Mouse (Mus musculus) heart, embryonic 11.5 days (tissue): Measurements from ENCODE around the gene Top3b. TPM values are rescaled to one million over a fixed set of nuclear protein-coding genes. Genes with fewer than 3 reads are reported as not detected.
"Not testable (repeated sequence)": the region's sequence is repeated elsewhere in the genome, so short reads cannot be mapped to it uniquely, and the experiment has no call there.

ENCODE experiments used
- ATAC-seq: fragments of 200-750 bp; cut with Nextera tagmentation; replicated peaks from 2 replicates; pipeline ENCODE4 v1.8.0; 2017; ENCODE audit warnings: moderate library complexity; ENCODE audit not compliant: insufficient number of reproducible peaks, low FRiP score, low TSS enrichment
- H3K27ac ChIP-seq: fragments of 300-500 bp; sonication (generic); 2 replicates; pipeline ENCODE4 v1.5.1; 2014; ENCODE audit warnings: mild to moderate bottlenecking, low read depth, low read length
- H3K27me3 ChIP-seq: fragments of 300-500 bp; sonication (generic); 2 replicates; pipeline ENCODE4 v1.6.1; 2014; ENCODE audit warnings: mild to moderate bottlenecking, low read length, mixed read lengths; ENCODE audit not compliant: control insufficient read depth, insufficient read depth
- H3K36me3 ChIP-seq: fragments of 300-500 bp; sonication (generic); 2 replicates; pipeline ENCODE4 v1.6.1; 2014; ENCODE audit warnings: mild to moderate bottlenecking, low read length, moderate library complexity, mixed read lengths; ENCODE audit not compliant: control insufficient read depth, insufficient read depth
- H3K4me1 ChIP-seq: fragments of 300-500 bp; sonication (generic); 2 replicates; pipeline ENCODE4 v1.6.1; 2014; ENCODE audit warnings: low read length; ENCODE audit not compliant: control insufficient read depth, insufficient read depth
- H3K4me2 ChIP-seq: fragments of 300-500 bp; sonication (generic); 2 replicates; pipeline ENCODE4 v1.6.1; 2014; ENCODE audit warnings: mild to moderate bottlenecking, moderate library complexity
- H3K4me3 ChIP-seq: fragments of 300-500 bp; sonication (generic); 2 replicates; pipeline ENCODE4 v1.5.1; 2014; ENCODE audit warnings: low read depth, low read length
- H3K9ac ChIP-seq: fragments of 300-500 bp; sonication (generic); 2 replicates; pipeline ENCODE4 v1.6.1; 2014; ENCODE audit warnings: mild to moderate bottlenecking, low read depth, low read length, moderate library complexity
- H3K9me3 ChIP-seq: fragments of 300-500 bp; sonication (generic); replicated peaks from 2 replicates; pipeline ENCODE4 v1.6.1; 2016; ENCODE audit warnings: low read length; ENCODE audit not compliant: control insufficient read depth
- WGBS: fragments of 180-500 bp; shearing (Covaris S2); extraction: QIAGEN DNeasy Blood & Tissue Kit; methylation state at CpG from one replicate; pipeline ENCODE4 v1.1.7; 2014; ENCODE audit not compliant: insufficient replicate concordance; 5-methylcytosine and 5-hydroxymethylcytosine counted together
- polyA plus RNA-seq: library from polyadenylated mRNA; unstranded; fragments of >200 nt; fragmentation: Nextera tagmentation; extraction: Ambion mirVana; gene quantifications from 2 replicates; pipeline ENCODE4 v1.2.1, GENCODE M21; 2014

Gene Top3b
- polyA plus RNA-seq, 1 experiment from 2014 or later: 45.0 TPM

- H3K4me1 ChIP-seq: no peaks in the 10 kb centered on the region
- H3K9me3 ChIP-seq: no peaks in the 10 kb centered on the region
- ATAC-seq: peak; percentile 53
- 0 out of 2 replicates have a peak overlapping the region, but pooled peaks have one; percentile 41 for H3K27ac ChIP-seq
- H3K36me3 ChIP-seq: peaks cover 16% of the 10 kb centered on the region; the same call in 1 of the 2 replicates
- H3K9ac ChIP-seq: peak overlapping the region; percentile 50; the same call in 1 of the 2 replicates
- no peak overlapping the region for H3K4me2 ChIP-seq
- 43% methylated on average over 13 of the region's 13 CpGs for WGBS
- no peak overlapping the region for H3K4me3 ChIP-seq
- H3K27me3 ChIP-seq: no peaks in the 10 kb centered on the region
These were observed 41.4 kb downstream of the Top3b start for GRCm38 (mm10) chr16:16911641-16912597.

GRCm38 (mm10) chr16:16913440-16913839 is 42.9 kb downstream of the Top3b start:
- no peak for ATAC-seq
- WGBS: 72% methylated on average over 1 of the region's 1 CpGs
- H3K36me3 ChIP-seq: peaks cover 26% of the 10 kb centered on the region

GRCm38 (mm10) chr16:16918441-16919117 is 48.0 kb downstream of the Top3b start:
- peaks cover 29% of the 10 kb centered on the region for H3K36me3 ChIP-seq

More at GRCm38 (mm10) chr16:16913440-16913839, 42.9 kb downstream of the Top3b start:
- no peaks in the 10 kb centered on the region for H3K9me3 ChIP-seq
- H3K27me3 ChIP-seq: no peaks in the 10 kb centered on the region
- H3K27ac ChIP-seq: no peak overlapping the region
- no peak overlapping the region for H3K4me3 ChIP-seq
- no peak overlapping the region for H3K9ac ChIP-seq
- H3K4me2 ChIP-seq: no peak overlapping the region
- H3K4me1 ChIP-seq: no peaks in the 10 kb centered on the region

GRCm38 (mm10) chr16:16921021-16921435 is 50.5 kb downstream of the Top3b start:
- no peaks in the 10 kb centered on the region for H3K27me3 ChIP-seq
- no peak overlapping the region for H3K27ac ChIP-seq
- no peak overlapping the region for H3K4me2 ChIP-seq
- H3K4me1 ChIP-seq: no peaks in the 10 kb centered on the region
- peaks cover 26% of the 10 kb centered on the region for H3K36me3 ChIP-seq
- no peaks in the 10 kb centered on the region for H3K9me3 ChIP-seq
- ATAC-seq: no peak
- H3K9ac ChIP-seq: no peak overlapping the region
- no peak overlapping the region for H3K4me3 ChIP-seq
- 60% methylated on average over 3 of the region's 3 CpGs for WGBS

More at GRCm38 (mm10) chr16:16918441-16919117, 48.0 kb downstream of the Top3b start:
- H3K27ac ChIP-seq: no peak overlapping the region
- no peaks in the 10 kb centered on the region for H3K4me1 ChIP-seq
- no peaks in the 10 kb centered on the region for H3K27me3 ChIP-seq
- no peak overlapping the region for H3K4me3 ChIP-seq
- H3K9ac ChIP-seq: no peak overlapping the region
- no peak overlapping the region for H3K4me2 ChIP-seq
- ATAC-seq: no peak
- H3K9me3 ChIP-seq: no peaks in the 10 kb centered on the region
- WGBS: 87% methylated on average over 7 of the region's 7 CpGs

- no peaks in the 10 kb centered on the region for H3K4me1 ChIP-seq
- H3K9ac ChIP-seq: no peak overlapping the region
- no peak for ATAC-seq
- peaks cover 8% of the 10 kb centered on the region; the same call in 1 of the 2 replicates for H3K36me3 ChIP-seq
- no peak overlapping the region for H3K27ac ChIP-seq
- WGBS: 76% methylated on average over 3 of the region's 3 CpGs
- no peaks in the 10 kb centered on the region for H3K9me3 ChIP-seq
- H3K4me2 ChIP-seq: no peak overlapping the region
- no peak overlapping the region for H3K4me3 ChIP-seq
- no peaks in the 10 kb centered on the region for H3K27me3 ChIP-seq
These were observed 53.9 kb downstream of the Top3b start for GRCm38 (mm10) chr16:16924481-16924880.

- no peak overlapping the region for H3K4me2 ChIP-seq
- no peak overlapping the region for H3K4me3 ChIP-seq
- no peak for ATAC-seq
- 71% methylated on average over 5 of the region's 5 CpGs for WGBS
- H3K4me1 ChIP-seq: no peaks in the 10 kb centered on the region
- no peaks in the 10 kb centered on the region for H3K9me3 ChIP-seq
- no peak overlapping the region for H3K9ac ChIP-seq
- peaks cover 8% of the 10 kb centered on the region; the same call in 1 of the 2 replicates for H3K36me3 ChIP-seq
- H3K27ac ChIP-seq: no peak overlapping the region
- no peaks in the 10 kb centered on the region for H3K27me3 ChIP-seq
These were observed 56.0 kb downstream of the Top3b start for GRCm38 (mm10) chr16:16926536-16926935.

GRCm38 (mm10) chr16:16928908-16929307 is 58.4 kb downstream of the Top3b start:
- 76% methylated on average over 2 of the region's 3 CpGs for whole genome bisulfite sequencing
- not testable (repeated sequence) for H3K9ac ChIP-seq, H3K36me3 ChIP-seq, H3K4me2 ChIP-seq, H3K27ac ChIP-seq, H3K27me3 ChIP-seq, H3K4me3 ChIP-seq, H3K4me1 ChIP-seq, ATAC-seq, H3K9me3 ChIP-seq

- Histone ChIP-seq H3K4me3 (no peak overlapping the region), H3K27ac (no peak overlapping the region), H3K4me1 (no peaks in the 10 kb centered on the region), H3K36me3 (no peaks in the 10 kb centered on the region), H3K9ac (no peak overlapping the region), H3K4me2 (no peak overlapping the region), H3K9me3 (no peaks in the 10 kb centered on the region), H3K27me3 (no peaks in the 10 kb centered on the region)
- no peak for ATAC-seq
- WGBS: 74% methylated on average over 3 of the region's 3 CpGs
These were observed 59.8 kb downstream of the Top3b start for GRCm38 (mm10) chr16:16930326-16930725.
